Mouse (Mus musculus): ENCODE data around the gene Ankrd23. TPM values are rescaled to one million over a fixed set of nuclear protein-coding genes. Genes with fewer than 3 reads are reported as not detected.

Ankrd23 gene
- total and polyA plus RNA-seq, 3 experiments = 2.8 to 6.1 (median 3.7) TPM

GRCm38 (mm10) chr1:36564101-36564500 is 27.4 kb upstream of the Ankrd23 start:
- H3K36me3 ChIP-seq (replicated peaks in 1 of 2; ENCODE audit: control insufficient read depth in 1 of 2, insufficient read depth in 1 of 2, low read length in 1 of 2) = no peaks in the 10 kb centered on the region

GRCm38 (mm10) chr1:36563632-36564031 is 26.9 kb upstream of the Ankrd23 start:
- H3K4me1 ChIP-seq (ENCODE audit: control insufficient read depth in 1 of 2, insufficient read depth in 2 of 2) = peaks cover 23 to 64% of the 10 kb centered on the region in 2 experiments
- in situ Hi-C loops (cut with MboI; ENCODE audit: low pct_ligation_motif_present, low pct_unique_long_range_greater_than_20kb, low sequenced_read_pairs) = no loop called here

More at GRCm38 (mm10) chr1:36564101-36564500, 27.4 kb upstream of the Ankrd23 start:
- dilution Hi-C loops (cut with MboI; ENCODE audit: extremely low pct_ligation_motif_present, extremely low pct_unique_long_range_greater_than_20kb, low sequenced_read_pairs) = no loop called here
- H3K4me2 ChIP-seq (ENCODE audit: insufficient read depth, low read depth, poor library complexity, severe bottlenecking) = no peak overlapping the region
- no peak overlapping the region for H3K9ac ChIP-seq (ENCODE audit: insufficient read depth, low read depth)
- no peaks in the 10 kb centered on the region for H3K79me2 ChIP-seq (replicated peaks; ENCODE audit: control insufficient read depth, extremely low read depth, insufficient read depth, poor library complexity, severe bottlenecking)
- H3K9me3 ChIP-seq (replicated peaks; ENCODE audit: low read length) = no peaks in the 10 kb centered on the region
- TF ChIP-seq E2F4 (IDR thresholded peaks at IDR 0.05; ENCODE audit: insufficient replicate concordance, low read depth, low read length) = no peak
- TF ChIP-seq ETS1 (conservative IDR thresholded peaks at IDR 0.05; ENCODE audit: low read depth, low read length) = no peak
- no peak for TF ChIP-seq SMC3 (IDR thresholded peaks at IDR 0.05; ENCODE audit: low read depth, low read length)
- no peak for TF ChIP-seq CHD1 (IDR thresholded peaks at IDR 0.05; ENCODE audit: low read depth, low read length)
- TF ChIP-seq IRF4 (IDR thresholded peaks at IDR 0.05; ENCODE audit: low read depth, low read length) = no peak
- TF ChIP-seq MAX (IDR thresholded peaks at IDR 0.05; ENCODE audit: low read length) = no peak
- no peak for TF ChIP-seq MXI1 (IDR thresholded peaks at IDR 0.05; ENCODE audit: low read depth, low read length)
- no peak for TF ChIP-seq POLR2AphosphoS2 (IDR thresholded peaks at IDR 0.05; ENCODE audit: low read depth, low read length)
- TF ChIP-seq HCFC1 (IDR thresholded peaks at IDR 0.05; ENCODE audit: low read depth, low read length) = no peak
- no peak for TF ChIP-seq BHLHE40 (IDR thresholded peaks at IDR 0.05; ENCODE audit: low read depth, low read length)
- no peak overlapping the region for H3K27ac ChIP-seq (ENCODE audit: insufficient read depth, low read depth)
- H3K27me3 ChIP-seq (replicated peaks) = peaks cover 15% of the 10 kb centered on the region
- no peak for DNase-seq (ENCODE audit: extremely low read depth)
- in situ Hi-C loops (cut with MboI; ENCODE audit: low pct_ligation_motif_present, low pct_unique_long_range_greater_than_20kb, low sequenced_read_pairs) = no loop called here
- H3K4me1 ChIP-seq (ENCODE audit: control insufficient read depth in 1 of 2, insufficient read depth in 2 of 2) = peaks cover 20 to 61% of the 10 kb centered on the region in 2 experiments
- no peak overlapping the region for H3K4me3 ChIP-seq (replicated peaks in 1 of 3; ENCODE audit: low read depth in 2 of 3, low read length in 2 of 3, poor library complexity in 1 of 3)

More at GRCm38 (mm10) chr1:36563632-36564031, 26.9 kb upstream of the Ankrd23 start:
- dilution Hi-C loops (cut with MboI; ENCODE audit: extremely low pct_ligation_motif_present, extremely low pct_unique_long_range_greater_than_20kb, low sequenced_read_pairs) = no loop called here
- Histone ChIP-seq H3K9me3 (replicated peaks; ENCODE audit: low read length) (no peaks in the 10 kb centered on the region), H3K79me2 (replicated peaks; ENCODE audit: control insufficient read depth, extremely low read depth, insufficient read depth, poor library complexity, severe bottlenecking) (no peaks in the 10 kb centered on the region), H3K27me3 (replicated peaks) (peaks cover 20% of the 10 kb centered on the region), H3K4me2 (ENCODE audit: insufficient read depth, low read depth, poor library complexity, severe bottlenecking) (no peak overlapping the region), H3K9ac (ENCODE audit: insufficient read depth, low read depth) (no peak overlapping the region), H3K36me3 (replicated peaks in 1 of 2; ENCODE audit: control insufficient read depth in 1 of 2, insufficient read depth in 1 of 2, low read length in 1 of 2) (no peaks in the 10 kb centered on the region), H3K27ac (ENCODE audit: insufficient read depth, low read depth) (no peak overlapping the region), H3K4me3 (replicated peaks in 1 of 3; ENCODE audit: low read depth in 2 of 3, low read length in 2 of 3, poor library complexity in 1 of 3) (no peak overlapping the region)
- TF ChIP-seq CHD2 (IDR thresholded peaks at IDR 0.05; ENCODE audit: low read length) = no peak
- no peak for TF ChIP-seq NELFE (IDR thresholded peaks at IDR 0.05; ENCODE audit: low read depth, low read length)
- TF ChIP-seq JUN (IDR thresholded peaks at IDR 0.05; ENCODE audit: insufficient read depth, low read depth, low read length) = no peak
- no peak for TF ChIP-seq MAX (IDR thresholded peaks at IDR 0.05; ENCODE audit: low read length)
- TF ChIP-seq RCOR1 (conservative IDR thresholded peaks at IDR 0.05; ENCODE audit: low read depth, low read length) = no peak
- no peak for TF ChIP-seq USF2 (conservative IDR thresholded peaks at IDR 0.05; ENCODE audit: low read depth, low read length)
- no peak for TF ChIP-seq MEF2A (IDR thresholded peaks at IDR 0.05; ENCODE audit: borderline replicate concordance, low read depth, low read length)
- TF ChIP-seq CHD1 (IDR thresholded peaks at IDR 0.05; ENCODE audit: low read depth, low read length) = no peak
- no peak for TF ChIP-seq MYC (IDR thresholded peaks at IDR 0.05; ENCODE audit: low read depth, low read length)
- no peak for TF ChIP-seq JUND (conservative IDR thresholded peaks at IDR 0.05; ENCODE audit: low read depth, low read length)
- no peak for TF ChIP-seq SMC3 (IDR thresholded peaks at IDR 0.05; ENCODE audit: low read depth, low read length)
- TF ChIP-seq ZC3H11A (IDR thresholded peaks at IDR 0.05; ENCODE audit: low read depth, low read length) = no peak
- no peak for TF ChIP-seq ZMIZ1 (IDR thresholded peaks at IDR 0.05; ENCODE audit: low read depth, low read length)
- no peak for DNase-seq (ENCODE audit: extremely low read depth)

Data from CH12.LX (cell line).